Mouse (Mus musculus) B cell, adult 2 months (primary cell): ENCODE results near the gene Ttc7b.

Experiments used
- DNase-seq, 2 experiments: peaks; one replicate each; pipeline ENCODE4 v3.0.0; 2022

Ttc7b gene

GRCm38 (mm10) chr12:100520794-100521186 lies at the start of gene Ttc7b:
TSS of gene Ttc7b (minus strand) at chr12:100520826.
- peak; percentile 64 to 77 for DNase-seq

DNA sequence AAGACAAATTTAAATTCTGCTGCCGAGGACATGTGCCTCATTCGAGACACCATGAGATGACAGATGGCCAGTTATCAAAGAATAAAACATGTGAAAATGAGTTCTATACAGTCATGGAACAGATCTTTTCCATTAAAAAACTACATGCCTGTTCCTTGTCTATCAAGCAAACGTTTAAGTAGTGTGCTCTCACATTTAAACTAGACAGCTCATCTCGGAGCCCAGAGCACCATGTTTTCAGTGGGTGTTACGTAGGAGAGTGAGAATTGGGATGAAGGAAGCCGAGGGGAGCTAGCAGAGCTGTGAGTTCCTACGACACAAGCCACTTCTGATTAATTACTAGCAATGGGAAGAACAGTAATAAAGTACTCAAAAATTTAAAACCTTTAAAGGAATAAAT lies 48.2 kb upstream of the Ttc7b start:
- no peak for DNase-seq

DNA sequence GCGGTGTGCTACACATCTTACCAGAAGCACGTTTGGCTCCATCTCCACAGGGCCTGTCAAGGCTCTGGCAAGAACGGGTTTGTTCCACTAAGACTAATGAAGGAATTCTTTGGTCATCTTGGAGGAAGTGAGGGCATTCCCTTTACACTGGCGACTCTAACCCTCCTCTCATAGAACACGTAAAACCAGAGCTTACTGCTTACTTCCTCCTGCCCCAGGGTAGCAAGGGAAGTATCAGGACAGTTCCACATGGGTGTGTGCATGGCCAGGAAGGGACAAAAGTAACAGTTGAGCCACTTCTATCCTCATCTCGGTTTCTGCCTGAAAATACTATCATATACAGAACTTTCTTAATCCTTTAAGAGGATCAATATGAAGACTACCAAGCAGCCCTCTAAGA lies 47.5 kb upstream of the Ttc7b start:
- no peak for DNase-seq

DNA sequence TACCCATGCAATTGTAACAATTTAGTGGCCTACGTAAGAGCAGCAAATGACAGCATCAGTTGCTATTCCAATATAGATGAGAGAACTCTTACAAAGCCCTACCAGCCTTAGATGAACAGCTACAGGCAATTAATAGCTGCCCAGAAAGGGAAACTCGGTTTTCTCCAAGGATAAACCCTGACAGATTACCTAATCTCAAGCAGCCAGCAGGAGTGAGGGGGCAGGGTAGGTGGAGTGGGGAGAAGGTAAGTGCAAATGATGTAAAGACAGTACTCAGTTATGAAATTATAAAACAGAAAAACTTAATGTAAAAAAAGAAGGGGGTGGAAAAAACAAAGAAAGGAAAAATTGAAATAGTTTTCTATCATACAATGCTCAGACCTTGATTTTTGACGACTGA lies 47.0 kb upstream of the Ttc7b start:
- no peak for DNase-seq

- DNase-seq: no peak
Observed at GRCm38 (mm10) chr12:100553675-100554074, 33.0 kb upstream of the Ttc7b start.

DNA sequence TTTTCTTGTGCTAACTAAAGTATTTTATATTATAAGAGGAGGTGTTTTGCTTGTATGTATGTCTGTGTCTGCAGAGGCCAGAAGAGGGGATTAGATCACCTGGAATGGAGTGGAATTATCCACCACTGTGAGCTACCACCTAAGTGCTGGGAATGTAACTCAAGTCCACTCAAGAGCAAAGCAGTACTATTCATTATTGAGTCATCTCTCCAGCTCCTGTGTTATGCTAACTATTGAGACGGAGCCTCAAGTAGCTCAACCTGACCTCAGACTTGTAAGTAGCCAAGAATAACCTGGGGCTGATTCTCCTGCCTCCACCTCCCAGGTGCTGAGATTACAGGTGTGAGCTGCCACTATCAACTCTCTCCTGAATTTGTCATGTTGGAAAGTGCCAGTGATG lies 31.3 kb upstream of the Ttc7b start:
- DNase-seq: no peak

DNA sequence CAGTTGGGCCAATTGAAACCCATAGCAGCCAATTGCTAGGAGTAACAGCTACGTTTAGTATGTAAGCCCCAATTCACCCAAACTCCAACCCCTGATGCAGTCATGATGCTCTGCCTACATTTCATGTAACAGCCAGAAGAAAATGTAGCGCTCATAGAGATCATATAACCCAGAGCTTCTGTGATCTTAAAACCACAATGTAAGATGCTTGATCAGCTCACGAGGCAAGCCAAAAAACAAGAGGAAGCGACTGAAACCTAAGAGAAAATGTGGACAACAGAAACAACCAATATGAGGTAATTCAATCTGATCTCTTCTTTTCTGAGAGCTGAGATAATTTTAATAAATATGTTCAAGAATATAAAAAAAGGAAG lies 23.6 kb upstream of the Ttc7b start:
- DNase-seq: no peak

DNA sequence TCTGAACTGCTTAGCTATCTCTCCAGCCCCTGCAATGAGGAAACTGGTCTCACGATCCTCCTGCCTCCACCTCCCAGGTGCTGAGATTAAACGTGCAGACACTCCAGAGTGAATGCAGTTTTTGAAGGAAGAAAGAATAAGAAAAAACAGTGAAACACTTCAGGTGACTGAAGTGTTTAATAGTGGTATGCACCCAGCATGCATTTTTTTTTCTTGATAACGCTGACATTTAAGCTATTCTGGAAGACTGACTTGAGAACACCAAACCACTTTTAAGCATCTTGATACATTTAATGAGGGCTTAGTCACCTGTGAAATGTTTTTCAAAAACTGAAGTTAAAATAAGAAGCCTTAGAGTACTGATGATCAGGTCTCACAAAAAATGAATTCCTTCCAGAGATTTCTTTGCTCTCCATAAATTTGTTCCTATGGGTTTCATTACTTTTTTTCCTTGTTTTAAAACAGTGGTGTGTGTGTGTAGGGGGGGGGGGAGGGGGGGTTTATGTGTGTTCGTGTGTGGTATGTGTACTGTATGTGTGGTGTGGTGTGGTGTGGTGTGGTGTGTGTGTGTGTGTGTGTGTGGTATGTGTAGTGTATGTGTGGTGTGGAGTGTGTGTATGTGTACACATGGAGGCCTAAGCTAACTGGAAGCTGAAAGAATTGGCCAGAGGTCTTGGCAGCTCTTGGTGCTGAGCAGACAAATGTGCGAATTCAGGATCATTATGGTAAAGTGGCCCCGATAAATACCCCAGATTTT lies 23.0 kb upstream of the Ttc7b start:
- no peak for DNase-seq

- no peak for DNase-seq
Observed at GRCm38 (mm10) chr12:100542494-100542893, 21.9 kb upstream of the Ttc7b start.

DNA sequence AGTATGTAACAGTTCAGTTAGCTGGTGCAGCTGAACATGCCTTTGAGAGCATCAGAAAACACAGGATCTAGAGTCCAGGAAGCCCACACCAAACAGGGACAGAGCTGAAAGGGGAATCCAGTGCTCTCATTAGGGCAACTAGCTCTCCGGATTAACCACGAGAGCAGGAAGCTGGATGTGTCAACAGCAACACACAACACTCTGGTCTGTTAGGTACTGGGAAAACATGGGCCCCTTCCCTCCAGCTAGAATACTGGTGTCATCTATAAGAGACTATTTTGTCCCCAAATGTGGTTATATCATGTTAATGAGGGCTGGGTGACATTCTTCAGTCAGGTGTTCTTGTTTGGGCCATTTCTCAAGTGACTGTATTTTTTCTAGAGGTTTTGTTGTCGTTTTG lies 21.4 kb upstream of the Ttc7b start:
- no peak for DNase-seq

- DNase-seq: no peak
Observed at GRCm38 (mm10) chr12:100539158-100539714, 18.6 kb upstream of the Ttc7b start.

GRCm38 (mm10) chr12:100538445-100539157 lies 18.0 kb upstream of the Ttc7b start:
- DNase-seq: no peak

GRCm38 (mm10) chr12:100537091-100537490 lies 16.5 kb upstream of the Ttc7b start:
- DNase-seq: no peak

DNA sequence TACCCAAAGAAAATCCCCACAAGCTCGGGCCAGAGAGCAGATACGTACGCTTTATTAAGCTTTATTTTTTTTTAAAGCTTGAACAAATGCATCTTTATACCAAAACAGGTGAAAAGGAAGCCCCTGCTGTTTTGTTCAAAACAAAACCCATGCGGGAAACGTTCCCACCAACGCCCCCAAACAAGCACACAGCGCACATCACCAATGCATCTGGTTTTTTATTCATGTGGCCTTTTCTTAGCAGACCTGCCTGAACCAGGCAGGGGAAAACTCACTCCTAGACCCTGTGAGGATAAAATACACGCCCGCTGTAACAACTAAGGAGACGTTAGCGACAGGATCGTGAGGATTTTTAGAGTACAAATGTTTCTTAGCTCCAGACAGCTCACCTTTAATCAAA lies 14.4 kb upstream of the Ttc7b start:
- DNase-seq: no peak

GRCm38 (mm10) chr12:100534028-100534427 lies 13.4 kb upstream of the Ttc7b start:
- DNase-seq: no peak

DNA sequence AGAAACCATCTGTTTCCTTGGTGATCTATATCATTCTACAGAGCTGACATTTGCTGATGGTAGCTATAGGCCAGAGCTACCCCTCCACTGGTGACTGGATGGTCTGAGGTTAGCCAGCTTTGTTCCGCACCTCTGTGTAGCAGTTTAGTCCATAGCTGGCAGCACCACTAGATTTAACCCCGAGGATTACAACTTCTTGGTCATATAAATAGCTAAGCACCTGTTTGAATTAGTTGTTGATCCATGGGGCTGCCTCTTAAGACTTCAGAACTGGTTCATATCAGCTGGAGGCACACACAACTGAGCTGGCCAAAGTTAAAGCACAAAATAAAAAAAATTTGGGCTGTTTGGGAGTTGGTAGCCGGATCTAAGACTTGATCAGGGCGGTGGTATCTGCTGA lies 12.6 kb upstream of the Ttc7b start:
- no peak for DNase-seq

DNA sequence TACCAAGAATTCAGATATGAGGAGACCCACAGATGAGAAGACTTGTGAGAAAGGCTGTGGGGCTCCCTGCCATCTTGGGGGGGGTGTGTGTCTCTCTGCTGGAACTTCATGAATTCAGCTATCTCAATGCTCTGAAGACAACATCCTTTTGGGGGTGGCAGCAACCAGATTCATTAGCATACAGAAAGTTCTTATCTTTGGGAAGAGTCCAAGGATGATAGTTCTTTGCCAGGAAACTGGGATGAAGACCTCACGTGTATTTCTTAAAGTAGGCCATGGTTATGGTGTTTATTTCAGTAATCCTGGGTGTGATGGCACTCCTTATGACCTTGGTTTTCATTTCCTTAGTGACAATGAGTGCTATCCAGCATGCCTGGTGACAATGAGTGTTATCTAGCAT lies 11.1 kb upstream of the Ttc7b start:
- DNase-seq: no peak

- DNase-seq: peak in 1 of 2 experiments; percentile 16
Observed at GRCm38 (mm10) chr12:100530871-100531270, 10.2 kb upstream of the Ttc7b start.

GRCm38 (mm10) chr12:100529651-100530050 lies 9.0 kb upstream of the Ttc7b start:
- no peak for DNase-seq

DNA sequence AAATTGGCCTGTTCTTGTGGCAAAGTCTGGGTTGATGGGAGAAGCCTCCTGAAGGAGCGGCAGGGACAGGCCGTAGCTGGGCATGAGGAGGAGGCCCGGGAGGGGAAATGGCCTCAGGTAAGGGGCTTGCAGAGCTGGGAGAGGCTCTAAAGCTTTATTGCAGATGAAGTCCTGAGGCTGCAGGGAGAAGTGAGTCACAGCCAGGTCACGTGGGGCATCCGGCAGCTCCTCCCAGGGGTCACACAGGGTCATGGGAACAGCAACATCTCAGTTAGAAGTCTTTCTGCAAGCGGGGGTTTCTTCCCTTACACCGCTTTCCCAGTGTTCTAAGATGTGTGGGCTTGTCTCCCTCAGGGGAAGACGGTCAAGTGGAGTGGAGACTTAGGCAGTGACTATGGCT lies 8.5 kb upstream of the Ttc7b start:
- DNase-seq: peak in 1 of 2 experiments; percentile 17

- no peak for DNase-seq
Observed at GRCm38 (mm10) chr12:100528246-100528645, 7.6 kb upstream of the Ttc7b start.

DNA sequence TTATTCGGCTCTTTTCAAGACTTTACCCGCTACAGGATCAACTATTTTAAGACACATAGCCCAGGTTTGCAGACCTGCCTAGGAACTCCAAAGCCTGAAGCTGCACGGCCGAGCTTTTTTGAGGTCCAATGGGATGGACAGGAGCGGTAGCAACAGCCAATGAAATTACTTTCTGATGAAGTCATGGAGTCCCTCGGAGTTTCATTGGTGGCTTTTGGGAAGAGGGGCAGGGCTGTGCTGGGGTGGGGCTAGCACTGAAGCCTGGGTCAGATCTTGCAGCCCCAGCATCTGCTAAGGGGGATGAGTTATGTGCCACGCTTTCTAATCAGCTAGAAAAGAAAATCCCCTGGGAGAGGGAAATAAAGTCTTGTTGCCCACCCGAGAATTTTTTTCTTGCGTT lies 7.1 kb upstream of the Ttc7b start:
- peak; percentile 70 to 71 for DNase-seq

DNA sequence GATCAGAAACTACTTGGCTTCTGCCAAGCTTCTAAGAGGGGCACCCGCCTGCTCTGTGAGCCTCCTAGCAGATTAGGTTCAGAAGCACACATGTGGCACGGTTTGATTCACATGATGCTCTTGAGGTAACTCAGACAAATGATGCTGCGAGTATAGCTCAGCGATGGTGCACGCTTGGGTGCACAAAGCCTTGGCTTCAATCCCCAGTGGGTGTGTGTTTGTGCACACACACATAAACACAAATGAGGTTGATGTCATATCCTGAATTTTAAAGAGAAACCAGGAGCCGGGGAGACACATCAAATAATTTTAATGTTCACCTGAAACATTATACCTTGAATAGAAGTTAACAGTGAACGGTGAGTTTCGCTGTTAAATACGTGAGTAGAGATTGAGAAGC lies 6.6 kb upstream of the Ttc7b start:
- peak in 1 of 2 experiments; percentile 35 for DNase-seq

DNA sequence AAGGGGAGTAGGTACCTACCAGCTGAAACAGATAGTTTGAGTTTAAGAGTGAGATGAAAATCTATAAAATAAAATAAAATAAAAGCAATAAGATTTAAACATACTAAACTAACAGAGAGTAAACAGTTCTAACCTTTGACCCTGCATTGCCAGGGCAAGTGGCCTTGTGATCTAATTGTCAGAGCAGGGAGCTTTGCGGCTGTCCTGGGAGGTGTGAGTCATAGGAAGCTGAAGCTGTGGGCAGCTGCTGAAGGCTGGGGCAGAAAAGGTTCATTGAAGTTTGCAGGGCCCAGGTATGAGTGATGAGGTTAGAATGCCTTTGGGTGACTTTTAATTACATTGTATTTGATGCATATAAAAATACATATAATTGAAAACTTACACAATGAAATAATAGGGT lies 5.3 kb upstream of the Ttc7b start:
- DNase-seq: no peak
